Mouse (Mus musculus) testis, postnatal 10 days (tissue): Measurements from ENCODE around the gene Foxf1.

ENCODE experiments used
- DNase-seq: peaks from one replicate; pipeline ENCODE4 v3.0.0; 2021; ENCODE audit warnings: low spot score

Foxf1 gene

DNA sequence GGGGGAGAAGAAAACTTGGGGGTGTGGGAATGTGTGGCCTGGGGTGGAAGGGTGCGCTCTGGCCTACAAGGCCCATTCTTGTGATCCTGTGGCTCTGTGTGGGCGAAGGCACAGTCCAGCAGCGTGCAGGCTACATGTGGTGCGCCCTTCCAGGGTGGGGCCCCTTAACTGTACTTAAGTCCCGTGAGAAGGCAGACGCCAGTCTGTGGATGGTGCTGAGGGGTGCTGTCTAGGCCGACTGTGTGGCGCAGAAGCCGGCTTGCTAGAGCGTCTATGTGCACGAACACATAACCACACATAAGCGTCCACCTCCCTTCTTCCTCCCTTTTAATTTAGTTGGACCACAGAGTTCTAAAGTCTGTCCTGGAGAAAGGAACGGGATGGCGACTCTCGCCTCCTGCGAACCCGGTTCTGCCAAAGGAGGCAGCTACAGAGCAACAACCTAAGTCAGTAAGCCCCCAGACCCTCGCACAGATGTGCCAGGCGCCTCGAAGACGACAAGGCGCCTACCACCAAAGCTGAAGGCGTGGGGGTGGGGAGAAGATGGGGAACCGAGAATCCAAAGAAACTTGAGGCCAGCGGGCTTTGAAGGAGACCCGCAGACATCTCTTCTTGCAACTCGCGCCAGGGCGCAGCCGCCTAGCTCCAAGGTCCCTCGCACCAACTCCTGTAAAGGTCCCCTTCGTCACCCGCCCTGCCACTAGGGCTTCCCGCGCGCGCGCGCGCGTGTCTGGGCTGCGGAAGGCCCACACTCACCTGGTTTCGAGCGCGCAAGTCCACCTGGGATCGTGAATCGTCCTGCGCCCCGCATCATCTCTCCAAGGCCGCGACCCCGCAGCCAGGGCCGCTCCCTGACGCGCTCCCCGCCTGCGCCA lies 1.7 kb upstream of the Foxf1 start:
- DNase-seq: no peak

DNA sequence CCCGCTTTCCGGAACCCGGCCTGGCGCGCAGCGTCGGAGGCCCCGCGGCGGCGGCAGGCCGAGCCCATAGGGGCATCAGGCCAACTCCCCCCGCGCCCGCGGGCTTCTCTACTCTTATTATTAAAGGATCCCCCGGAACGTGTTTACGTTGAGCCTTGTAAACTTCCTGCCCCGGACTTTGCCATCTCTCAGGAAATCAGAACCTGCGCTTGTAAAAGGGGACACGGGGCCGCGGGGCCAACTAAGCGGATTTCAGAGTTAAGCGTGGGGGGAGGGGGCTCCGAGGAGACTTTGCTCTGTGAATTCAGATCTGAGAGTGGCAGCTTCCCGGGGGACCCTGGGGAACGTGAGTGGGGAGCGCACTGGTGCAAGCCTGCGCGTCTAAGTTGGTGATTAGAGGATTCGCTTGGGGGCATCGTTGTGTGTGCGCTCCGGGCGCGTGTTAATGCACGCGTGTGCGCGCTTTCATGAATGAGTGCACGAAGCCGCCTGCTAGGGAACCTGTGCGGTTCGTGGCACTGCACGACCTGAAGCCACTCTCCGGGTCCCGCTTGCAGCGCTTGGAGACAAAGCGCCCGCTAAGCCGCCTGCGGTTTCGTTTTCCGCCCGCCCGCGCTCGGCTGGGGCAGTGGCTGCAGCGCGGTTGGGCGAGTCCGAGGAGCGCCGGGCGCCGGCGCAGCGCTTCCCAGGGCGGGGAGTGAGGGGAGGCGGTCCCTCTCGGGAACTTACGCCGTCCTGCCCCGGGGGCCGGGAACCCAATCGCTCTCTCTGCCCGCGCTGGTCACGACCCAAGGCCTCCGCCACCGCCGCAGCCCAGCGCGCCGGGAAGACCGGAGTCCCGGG lies 872 bp upstream of the Foxf1 start:
- peak; percentile 75 for DNase-seq

DNA sequence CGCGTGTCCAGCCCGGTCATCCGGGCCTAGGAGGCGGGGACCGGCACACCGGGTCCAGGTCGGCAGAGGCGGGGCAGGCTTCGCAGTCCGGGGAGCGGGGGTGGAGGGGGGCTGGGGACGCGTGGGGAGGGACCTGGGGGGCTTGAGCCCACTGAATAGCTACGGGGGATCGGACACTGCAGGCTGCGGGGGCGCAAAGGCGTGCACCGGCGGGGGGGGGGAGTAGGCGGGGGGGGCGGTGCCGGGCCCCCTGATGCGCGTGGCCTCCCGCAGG lies 313 bp upstream of the Foxf1 start:
- no peak for DNase-seq

DNA sequence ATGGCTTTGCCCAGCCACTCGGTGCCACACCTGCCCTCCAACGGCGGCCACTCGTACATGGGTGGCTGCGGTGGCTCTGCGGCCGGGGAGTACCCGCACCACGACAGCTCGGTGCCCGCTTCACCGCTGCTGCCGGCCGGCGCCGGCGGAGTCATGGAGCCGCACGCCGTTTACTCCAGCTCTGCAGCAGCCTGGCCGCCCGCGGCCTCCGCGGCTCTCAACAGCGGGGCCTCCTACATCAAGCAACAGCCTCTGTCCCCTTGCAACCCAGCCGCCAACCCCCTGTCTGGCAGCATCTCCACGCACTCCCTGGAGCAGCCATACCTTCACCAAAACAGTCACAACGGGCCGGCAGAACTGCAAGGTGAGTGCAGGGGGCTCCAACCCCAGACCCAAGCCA lies 825 bp downstream of the Foxf1 start:
- DNase-seq: no peak

DNA sequence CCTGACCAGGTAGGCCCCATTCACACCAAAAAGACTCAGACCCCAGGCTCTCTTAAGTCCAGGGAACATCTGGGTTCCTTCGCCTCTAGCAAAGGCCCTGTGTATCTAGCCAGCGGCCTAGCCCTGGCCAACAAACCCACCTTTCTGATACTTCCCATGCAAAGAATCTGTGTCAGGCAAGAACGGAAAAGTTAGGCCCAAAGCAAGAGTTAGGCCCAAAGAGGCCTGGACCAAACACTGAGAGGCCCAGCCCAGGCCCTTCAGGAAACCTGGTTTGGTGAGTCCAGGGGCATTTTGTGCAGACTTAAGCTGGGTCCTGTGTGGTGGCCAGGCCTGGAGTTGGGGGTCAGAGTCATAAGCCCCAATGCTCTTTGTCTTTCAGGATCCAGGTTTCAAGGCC lies 1.4 kb downstream of the Foxf1 start:
- no peak for DNase-seq

DNA sequence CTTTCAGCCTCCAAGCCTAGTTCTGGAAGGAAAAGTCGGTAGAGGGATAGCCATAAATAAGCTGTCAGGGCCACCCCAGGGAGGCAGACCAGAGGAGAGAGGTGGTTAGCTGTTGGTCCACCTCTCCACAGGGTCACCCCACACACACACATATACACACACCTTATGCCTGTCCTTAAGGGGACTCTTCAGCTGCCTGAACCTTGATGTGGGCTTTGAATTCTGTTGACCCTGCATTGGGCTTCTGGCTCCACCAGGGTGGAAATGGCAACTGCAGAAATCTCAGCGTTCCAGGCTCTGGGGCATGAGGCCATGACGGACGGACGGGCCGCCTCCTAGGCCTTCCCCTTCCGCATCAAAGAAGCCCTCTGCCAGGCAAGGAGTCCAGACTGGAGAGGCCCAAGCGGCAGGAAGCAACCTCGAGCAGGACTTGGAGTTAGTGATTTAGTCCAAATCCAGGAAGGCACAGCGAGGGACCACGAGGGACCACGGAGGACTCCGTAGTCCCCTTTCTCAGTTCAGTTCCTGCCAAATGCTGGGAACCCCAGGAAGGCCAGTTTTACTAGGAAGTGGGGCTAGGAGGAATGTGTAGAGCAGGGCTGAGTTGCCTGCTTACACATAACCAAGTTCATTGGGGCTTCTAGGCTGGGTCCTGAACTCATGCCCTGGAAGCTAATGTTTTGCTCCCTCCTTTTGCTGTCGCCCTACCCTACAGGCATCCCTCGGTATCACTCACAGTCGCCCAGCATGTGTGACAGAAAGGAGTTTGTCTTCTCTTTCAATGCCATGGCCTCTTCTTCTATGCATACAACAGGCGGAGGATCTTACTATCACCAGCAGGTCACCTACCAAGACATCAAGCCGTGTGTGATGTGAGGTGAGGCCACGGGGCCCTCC lies 2.1 kb downstream of the Foxf1 start:
- no peak for DNase-seq

DNA sequence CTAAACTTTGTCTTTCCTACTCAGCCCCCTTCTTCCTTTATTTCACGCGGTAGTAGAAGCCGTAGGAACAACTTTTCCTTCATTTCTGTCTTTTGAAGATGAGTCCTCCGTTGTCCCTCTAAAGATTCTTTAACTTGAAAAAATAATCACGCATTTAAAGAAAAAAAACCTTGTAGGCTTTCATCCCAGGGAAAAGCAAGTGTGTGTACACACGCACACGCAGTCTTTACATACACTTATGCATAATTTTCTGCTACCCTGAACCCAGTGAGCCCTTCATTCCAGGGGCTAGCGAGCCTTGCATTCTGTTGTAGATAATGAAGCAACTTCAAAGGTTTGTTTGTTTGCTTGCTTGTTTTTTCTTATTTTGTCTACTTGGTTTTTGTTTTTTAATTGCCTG lies 4.1 kb downstream of the Foxf1 start:
- DNase-seq: no peak

DNA sequence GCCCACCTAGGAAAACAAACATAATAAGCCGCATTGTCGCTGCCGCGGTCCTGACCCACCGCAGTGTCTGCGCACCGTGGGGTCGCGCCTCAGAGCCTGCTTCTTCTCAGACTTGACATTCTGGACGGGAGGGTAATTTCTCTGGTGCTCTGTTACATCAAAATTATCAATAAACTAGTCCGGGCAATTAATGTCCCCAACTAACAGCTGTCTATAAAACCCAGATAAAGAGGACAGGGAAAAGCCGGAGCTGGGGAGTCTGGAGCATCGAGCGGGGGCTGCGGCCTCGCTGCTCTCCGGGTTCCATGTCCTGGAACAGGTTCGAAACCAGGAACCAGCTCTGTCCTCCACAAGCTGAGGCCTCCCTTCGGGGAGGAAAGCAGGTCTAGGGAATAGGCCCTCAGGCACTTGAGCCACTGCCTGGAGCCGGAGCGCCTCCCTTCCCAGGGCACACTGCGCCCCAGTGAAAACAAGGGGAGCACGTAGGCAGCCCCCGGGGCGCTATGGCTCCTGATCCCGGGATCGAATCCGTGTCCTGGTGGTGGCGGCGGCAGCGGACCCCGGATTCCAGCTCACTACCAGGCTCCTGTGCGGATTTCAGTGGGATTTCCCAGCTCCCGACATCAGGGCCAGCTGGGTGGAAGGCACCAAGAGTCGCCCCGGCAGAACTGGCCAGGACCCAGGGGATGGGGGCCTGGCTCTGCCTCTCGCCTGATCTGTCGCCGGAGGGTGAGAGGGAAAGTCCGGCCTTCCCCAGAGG lies 4.9 kb downstream of the Foxf1 start:
- DNase-seq: no peak

DNA sequence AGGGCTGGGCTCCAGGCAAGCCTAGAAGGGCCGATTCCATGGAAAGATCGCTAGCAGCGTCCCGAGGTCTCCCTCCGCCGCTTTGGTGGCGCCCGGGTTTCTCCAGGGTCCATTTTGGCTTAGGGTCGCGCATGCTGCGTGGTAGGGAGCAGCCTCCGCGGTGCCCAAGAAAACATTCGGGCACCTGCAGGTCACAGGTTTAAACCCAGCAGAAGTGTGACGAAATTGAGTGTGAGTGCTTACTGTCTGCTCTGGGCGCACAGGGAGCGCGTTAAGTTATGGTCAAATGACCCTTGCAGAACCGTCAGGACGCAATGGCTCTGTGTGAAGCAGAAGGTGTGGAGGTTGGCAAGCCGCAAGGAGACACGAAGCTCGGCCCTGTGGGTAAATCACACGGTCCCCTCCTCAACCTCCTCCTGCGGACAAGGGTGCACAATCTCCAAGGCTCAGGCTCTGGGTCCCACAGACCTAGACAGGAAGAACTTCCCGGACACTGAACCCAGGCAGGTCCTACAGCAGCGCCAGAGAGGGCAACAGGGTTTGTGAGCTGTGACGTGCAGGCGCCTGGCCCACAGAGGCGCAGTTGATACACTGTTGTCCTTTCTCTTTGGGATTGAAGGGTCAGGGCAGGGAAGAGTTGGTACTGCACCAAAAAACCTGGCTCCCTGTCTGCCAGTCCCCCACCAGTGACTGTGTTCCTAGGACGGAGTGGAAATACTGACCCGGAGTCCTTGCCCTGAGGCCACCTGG lies 5.6 kb downstream of the Foxf1 start:
- no peak for DNase-seq

DNA sequence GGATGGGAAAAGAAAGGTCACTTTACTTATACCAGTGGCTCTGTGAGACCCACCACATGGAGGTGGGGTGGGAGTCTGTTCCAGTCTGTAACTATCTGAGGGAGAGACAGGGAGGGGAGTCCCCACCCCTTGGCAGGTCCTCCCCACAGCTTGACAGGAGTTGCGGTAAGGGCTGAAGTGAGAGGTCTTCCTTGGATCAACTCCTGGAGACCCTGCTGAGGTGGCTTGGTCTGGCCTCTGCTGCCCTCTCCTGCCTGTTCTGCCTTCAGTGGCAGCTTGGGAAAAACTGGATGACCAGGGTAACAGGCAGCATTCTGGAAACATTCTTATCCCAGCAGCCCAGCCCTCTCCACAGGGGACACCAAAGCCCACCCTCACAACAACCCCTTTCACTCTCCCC lies 6.5 kb downstream of the Foxf1 start:
- no peak for DNase-seq

DNA sequence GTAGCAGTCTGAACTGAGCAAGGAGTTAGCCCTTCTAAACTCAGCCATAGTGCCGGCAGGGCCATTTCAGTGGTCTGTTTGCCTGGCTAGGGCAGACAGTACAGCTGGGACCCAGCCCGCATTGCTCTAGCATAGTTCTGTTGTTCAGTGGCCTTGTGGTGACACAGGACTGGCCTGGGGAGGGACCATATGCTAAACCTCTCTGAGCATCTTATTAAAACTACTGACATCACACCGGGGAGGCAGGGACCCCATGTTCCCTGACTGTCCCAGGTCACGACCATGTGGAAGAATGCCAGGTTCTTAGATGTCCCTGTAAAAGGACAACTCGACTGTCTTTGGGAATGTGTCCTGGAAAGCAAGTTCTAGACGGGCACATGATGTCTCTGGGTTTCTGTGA lies 8.0 kb downstream of the Foxf1 start:
- DNase-seq: no peak

DNA sequence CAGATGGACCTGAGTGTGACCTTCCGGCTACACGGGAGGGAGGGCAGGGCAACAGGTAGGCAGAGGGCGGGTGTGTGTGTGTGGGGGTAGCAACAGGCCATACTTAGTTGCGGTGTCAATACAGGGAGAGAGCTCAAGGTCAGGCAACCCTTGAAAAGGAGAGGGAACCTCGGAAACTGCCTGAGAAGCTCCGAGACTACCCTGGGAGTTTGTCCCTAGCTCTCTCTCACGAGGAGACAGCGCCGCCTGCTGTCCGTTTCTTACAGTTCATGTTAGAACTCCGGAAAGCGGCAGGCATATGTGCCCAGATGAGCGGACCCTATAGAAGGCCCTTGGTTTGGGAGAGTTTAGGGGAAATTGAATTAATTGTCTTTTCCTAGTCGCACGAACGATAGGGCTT lies 8.4 kb downstream of the Foxf1 start:
- DNase-seq: peak; percentile 94

DNA sequence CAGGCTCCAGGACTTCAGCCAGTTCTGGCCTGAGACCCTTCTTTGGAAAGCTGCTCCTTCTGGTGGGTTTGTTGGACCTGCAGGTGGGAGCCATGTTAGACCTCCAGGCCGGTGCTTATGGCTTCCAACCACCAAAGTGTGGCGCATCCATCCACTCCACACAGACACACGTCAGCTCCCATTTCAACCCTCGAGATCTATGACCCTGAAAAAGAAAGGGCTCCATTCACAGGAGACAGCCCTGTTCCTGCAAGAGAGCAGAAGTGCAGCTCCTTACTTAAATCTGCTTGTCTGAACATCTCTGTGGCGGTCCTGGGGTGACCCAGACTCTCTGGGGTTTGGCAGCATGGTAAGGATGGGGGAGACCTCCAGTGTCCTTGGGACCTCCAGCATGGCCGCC lies 9.3 kb downstream of the Foxf1 start:
- DNase-seq: no peak

DNA sequence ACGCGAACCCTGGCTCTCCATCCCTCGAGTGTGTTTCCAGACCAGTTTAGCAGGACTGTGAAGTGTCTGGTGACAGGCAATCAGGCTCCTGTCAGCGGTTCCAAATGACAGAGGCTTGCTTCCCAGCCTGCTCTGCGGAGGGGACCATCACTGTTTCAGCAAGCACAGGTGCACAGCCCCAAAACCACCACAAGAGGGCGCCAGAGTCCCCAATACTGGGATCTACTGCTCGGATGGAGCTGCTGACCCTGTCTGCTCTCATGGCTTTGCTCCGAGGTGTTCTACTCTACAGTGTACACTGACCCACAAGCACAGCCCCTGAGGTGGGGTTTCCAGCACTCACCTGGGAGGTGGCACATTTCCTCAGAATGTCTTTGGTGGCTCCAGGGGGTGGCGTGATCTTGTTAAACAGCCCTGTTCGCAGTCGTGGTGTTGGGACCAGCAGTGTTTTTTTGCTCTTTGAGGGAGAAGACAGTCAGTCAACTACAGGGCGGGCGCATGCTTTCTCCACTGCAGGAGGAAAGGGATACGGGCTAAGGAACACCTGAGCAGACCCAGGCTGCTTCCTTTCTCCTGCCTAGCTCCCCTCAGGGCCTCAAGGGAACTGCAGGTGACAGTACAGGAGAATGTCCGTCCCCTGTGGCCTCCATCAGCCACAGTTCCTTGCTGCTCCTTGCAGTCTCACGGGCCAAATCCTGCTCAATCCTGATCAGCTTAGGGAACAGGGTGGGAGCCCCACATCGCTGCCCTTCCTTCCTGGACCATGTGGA lies 20.0 kb downstream of the Foxf1 start:
- DNase-seq: peak; percentile 90

DNA sequence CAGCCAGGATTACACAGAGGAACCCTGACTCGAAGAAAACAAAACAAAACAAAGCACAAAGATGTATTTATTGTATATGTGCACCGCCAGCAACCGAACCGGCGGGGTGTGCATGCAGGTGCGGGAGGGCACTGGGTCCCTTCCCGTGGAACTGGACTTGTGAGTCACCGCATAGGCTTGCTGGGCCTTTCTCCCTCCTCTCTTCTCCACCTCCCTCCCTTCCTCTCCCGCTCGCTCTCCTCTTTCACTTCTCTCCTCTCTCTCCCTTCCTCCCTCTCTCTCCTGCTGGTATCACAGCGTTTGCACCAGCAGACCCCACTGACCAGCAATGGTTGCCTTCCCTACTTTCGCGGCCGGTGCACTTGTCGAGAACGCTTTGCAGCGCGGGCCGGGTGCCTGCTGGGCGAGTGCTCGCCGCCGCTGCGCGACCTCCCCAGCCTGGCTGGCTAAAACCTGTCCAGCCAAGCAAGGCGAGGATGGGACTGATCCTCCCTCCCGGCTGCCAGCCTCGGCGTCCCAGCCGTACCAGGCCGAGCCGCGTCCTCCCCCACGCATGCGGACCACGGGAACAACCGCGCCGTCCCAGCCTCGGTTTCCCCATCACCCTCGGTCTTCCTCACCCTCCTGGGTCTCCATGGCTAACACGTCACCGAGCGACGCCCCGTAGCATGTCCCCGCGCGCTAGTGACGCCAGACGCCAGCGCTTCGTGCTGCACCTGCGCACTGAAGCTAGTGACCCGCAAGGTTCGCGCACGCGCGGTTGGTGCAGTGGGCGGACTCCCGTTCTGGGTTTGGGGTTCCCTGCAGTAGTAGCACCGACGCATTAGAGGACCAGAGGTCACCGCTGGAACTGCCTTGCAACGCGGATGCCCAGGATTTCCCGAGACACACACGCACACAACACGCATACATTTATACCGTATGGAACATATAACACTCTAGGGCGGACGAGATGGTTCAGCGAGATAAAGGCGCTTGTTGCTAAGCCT lies 23.8 kb downstream of the Foxf1 start, which contains the start of gene Mthfsd:
Gene Mthfsd (minus strand): TSS at position 725 of the 989 bp plus-strand sequence.
- peak; percentile 99 for DNase-seq

DNA sequence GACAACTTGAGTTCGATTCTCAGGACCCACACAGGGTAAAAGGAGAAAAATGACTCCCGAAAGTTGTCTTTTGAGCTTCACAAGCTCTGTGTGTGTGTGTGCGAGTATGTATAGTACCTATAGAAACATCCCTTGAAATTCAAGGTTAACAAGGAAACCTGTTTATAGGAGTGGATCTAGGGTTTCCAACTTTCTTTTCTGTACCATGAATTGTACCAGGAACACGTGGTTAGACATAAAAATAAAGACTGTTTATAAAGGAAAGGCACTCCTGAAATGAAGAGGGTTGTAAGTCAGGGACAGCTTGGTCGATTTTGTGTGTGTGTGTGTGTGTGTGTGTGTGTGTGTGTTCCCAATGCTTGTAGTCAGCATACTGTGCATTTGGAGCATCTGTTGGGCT lies 24.5 kb downstream of the Foxf1 start:
- DNase-seq: no peak

DNA sequence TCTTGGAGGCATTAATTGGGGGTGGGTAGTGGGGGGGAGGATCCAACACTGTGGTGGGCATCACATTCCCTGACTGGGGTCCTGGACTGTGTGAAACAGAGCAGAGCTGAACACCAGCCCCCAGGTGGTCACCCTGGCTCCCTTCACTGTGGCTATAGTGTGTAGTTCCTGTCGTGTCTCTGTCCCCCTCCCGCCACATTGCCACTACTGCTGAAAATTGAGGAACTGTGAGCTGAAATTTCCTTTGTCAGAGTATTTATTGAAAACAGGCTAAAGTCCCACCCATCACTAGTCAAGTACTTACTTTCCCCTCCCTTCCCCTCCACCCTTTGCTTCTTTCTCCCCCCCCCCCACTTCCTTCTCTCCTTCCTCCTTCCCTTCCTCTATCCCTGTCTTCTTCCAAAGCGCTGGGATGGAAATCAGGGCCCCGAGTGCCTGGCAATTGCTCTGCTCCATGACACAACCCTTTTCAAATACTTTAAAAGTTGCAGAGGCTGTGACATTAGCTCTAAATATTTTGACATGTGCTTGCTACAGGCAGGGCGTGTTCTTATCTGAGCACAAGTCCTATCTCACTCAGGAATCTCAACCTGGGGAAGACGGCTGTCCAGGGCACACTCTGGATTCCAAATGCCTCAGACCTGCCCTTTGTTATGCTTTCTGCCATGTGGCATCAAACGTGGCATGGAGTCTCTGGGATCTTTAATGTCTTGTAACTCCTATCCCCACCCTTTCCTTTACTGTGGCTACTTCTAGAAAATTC lies 27.1 kb downstream of the Foxf1 start:
- no peak for DNase-seq

DNA sequence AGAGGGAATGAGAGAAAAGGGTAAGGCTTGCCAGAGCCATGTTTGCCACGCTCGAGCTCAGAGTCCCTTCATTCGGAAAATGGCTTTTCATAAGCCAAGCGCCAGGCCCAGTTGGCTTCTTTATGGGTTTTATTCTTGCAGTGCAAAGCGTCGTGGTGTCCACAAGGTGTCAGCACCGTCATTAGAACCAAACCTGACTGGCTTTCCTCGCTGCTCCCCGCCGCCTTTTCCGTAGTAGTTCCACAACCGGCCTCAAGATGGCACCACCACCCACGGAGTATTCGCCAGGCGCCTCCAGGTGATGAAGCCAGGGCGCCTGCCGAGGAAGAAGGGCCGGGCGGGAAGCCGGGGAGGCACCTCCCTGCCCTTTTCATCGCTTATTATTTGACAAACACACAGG lies 29.1 kb downstream of the Foxf1 start:
- peak; percentile 97 for DNase-seq
